Mouse (Mus musculus) splenic B cell, adult 2 months (primary cell): Measurements from ENCODE around the gene Ddost.

Experiments
- DNase-seq: peaks from one replicate; pipeline ENCODE4 v3.0.0-alpha.2; 2011; ENCODE audit warnings: low read depth, low spot score
- H3K27me3 ChIP-seq: 2 replicates; pipeline ENCODE4 v1.6.1; 2012; ENCODE audit warnings: mild to moderate bottlenecking, low read length, moderate library complexity, mixed read lengths; ENCODE audit not compliant: control insufficient read depth, poor library complexity, insufficient read depth, severe bottlenecking
- H3K36me3 ChIP-seq: 2 replicates; pipeline ENCODE4 v1.6.1; 2012; ENCODE audit warnings: mild to moderate bottlenecking, low read length, moderate library complexity, mixed read lengths; ENCODE audit not compliant: control insufficient read depth, poor library complexity, insufficient read depth, severe bottlenecking

Ddost gene

DNA sequence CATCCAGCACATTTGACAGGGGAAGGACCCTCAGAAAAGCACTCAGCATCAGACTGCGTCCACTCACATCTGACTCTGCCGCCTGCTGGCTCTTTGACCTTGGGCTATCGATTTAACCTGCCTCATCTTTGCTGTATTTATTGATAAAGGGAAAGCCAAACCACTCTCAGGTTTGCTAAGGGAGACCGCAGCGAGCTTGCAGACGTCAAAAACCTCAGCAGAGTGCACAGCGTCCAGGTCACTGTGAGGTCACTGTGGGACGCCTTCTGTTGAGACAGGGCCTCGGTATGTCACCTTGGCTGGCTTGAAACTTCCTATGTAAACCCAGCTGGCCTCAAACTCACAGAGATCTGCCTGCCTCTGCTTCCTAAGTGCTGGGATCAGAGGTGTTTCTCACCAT is 32.8 kb downstream of the Ddost start:
- Histone ChIP-seq H3K27me3 (no peaks in the 10 kb centered on the region), H3K36me3 (no peaks in the 10 kb centered on the region)
- no peak for DNase-seq

DNA sequence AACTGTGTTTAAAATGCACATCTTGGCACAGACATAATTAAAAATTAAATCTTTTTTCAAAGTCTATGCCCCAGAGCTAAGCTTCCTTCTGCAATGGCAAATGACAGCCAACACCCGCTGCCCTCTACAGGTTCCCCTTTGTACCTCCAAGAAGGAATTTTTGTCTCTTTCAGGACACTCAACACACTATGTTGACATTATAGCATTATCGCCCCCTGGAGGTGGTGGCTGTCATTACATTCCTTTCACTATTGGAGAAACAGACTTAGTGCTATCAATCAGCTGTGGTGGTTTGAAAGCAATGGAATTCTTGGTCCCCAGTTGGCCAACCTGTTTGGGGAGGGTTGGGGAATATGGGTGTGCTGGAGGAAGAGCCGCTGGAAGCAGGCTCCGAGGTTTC is 35.4 kb downstream of the Ddost start:
- DNase-seq, result peak; percentile 47
- H3K27me3 ChIP-seq, result no peaks in the 10 kb centered on the region
- H3K36me3 ChIP-seq, result no peaks in the 10 kb centered on the region

DNA sequence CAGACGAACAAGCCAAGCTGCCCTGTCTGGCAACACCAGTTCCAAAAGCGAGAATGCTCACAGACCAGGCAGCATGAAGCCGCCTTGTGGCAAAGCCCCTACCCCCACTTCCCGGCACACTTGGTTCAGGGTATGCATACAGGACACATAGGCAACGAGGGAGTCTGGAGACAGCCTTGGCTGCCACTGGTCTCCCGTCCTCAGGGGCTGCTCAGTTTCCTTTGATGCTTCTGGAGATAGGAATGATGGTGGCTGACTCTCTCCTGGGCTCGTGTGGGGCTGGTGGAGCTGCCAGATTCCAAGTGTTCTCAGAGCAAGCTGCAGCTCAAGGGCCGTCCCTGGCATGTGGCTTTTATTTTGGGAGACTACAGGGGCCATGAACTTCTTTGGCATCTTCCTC is 36.9 kb downstream of the Ddost start:
- no peaks in the 10 kb centered on the region for H3K36me3 ChIP-seq
- H3K27me3 ChIP-seq, result no peaks in the 10 kb centered on the region
- DNase-seq, result no peak

DNA sequence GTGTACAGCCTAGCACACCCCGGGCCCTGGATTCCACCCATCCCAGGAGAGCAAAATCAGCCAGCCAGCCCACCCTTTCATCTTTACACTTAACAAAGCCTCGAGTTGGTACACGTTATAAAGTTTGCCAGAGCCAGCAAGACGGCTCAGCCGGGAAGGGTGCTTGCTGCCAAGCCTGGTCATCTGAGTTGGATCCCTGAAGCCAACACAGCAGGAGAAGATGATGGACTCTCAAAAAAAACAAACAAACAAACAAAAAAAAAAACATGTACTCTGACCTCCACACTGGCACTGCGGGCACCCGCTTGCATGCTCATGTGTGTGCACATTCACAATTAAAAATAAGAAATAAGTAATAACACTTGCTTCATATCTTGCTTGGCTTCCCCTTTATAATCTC is 37.5 kb downstream of the Ddost start:
- Histone ChIP-seq H3K36me3 (no peaks in the 10 kb centered on the region), H3K27me3 (no peaks in the 10 kb centered on the region)
- DNase-seq, result no peak

DNA sequence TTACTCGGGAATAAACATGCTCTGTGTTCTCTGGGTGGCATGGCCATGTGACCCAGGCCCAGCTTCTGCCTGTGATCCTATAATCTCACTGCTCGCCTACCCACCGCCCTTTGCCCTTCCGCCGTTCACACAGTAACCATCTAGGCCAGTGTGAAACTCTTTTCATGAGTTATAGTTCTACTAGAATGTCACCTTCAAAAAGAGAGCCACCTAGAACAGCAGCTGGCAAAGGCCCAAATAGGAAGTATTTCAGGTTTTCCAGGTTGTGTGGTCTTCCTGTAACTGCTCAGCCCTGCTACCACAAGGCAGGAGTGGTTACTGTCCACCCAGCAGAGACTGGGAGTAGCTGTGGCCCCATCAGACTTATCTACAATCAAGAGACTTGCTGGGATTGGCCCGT is 38.2 kb downstream of the Ddost start:
- Histone ChIP-seq H3K27me3 (no peaks in the 10 kb centered on the region), H3K36me3 (no peaks in the 10 kb centered on the region)
- no peak for DNase-seq

DNA sequence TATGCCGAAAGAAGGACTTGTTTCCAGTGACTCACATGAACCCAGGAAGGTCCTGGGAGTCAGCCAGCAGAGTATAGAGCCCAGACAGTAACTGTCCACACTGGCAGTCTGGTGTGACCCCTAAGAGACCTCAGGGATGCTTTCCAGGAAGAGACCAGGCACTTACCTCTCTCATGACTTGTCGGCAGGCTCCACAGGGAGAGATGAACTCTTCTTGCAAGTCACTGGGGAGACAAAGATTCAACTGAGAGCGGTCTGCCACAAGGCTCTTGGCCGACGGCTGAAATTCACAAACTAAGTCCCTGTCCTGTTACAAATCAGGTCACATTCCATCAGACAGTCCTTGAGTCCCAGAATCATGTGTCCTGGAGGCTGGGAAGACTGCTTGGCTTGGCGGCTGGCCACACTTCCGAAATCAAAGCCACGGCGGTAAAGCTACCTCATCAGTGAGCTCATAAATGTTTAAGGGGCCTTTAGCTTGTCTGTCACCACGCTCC is 38.9 kb downstream of the Ddost start:
- Histone ChIP-seq H3K36me3 (no peaks in the 10 kb centered on the region), H3K27me3 (no peaks in the 10 kb centered on the region)
- DNase-seq, result no peak

DNA sequence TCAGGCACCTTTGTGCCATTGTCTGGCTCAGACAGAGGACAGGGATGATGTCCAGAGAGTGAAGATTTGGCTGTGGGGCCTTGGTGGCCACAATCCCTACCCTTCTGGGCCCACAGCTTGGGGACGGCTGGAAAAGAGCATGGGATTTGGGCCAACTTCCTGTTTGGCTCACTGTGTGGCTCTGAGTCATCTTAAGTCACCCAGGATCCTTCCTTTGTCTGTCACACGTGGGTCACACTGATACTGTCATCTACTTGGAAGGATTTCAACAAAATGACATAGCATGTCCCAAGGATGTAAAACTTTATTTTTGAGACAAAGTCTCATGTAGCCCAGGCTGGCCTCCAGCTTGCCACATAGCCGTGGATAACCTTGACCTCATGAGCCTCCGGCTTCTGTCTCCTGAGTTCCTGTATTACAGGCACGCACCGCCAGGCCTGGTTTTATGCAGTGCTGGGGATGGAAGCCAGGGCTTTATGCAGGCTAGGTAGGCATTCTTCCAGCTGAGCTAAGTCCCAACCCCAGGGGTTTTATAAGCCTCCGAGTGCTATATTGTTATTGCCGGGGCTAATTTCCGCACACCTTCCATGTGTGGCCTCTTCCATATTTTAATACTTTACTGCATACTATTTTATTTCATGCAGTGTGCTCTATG is 40.5 kb downstream of the Ddost start:
- Histone ChIP-seq H3K27me3 (no peaks in the 10 kb centered on the region), H3K36me3 (no peaks in the 10 kb centered on the region)
- no peak for DNase-seq

DNA sequence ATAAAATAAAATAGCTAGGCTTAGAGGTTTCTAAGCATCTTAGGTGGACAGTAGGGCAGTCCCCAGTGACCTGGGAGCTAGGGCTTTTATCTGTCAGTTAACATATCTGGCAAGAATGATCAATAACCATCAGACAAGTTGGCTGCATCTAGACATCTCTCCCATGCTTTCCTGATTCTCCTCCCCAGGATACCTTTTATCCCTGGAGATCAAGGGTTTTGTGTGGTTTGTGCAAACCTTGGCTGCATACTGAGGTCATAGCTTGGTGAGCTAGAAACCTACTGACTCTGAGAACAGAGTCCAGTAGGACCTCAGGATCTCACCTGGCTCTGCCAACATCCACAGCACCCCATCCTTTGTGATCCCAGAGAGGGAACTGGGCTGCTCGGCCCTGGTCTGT is 42.8 kb downstream of the Ddost start:
- DNase-seq, result no peak
- H3K27me3 ChIP-seq, result no peaks in the 10 kb centered on the region
- H3K36me3 ChIP-seq, result no peaks in the 10 kb centered on the region

DNA sequence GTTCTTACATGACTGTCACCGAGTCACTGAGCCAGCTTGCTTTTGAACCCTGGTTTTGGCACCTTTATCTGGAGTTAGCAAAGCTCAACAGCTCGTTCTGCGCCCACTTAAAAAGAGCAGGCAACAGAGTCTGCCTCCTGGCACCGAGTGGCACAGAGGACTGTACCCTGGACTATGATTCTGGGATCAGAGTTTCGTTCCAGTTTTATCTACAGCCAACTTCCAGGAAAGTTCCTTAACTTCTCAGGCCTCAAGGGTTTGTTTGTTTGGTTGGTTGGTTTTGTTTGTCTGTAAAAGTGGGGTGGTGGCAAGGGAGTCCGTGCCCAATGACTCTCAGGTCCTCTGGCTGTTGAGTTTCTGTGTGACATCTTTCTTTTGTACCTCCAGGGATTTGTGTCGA is 44.2 kb downstream of the Ddost start:
- Histone ChIP-seq H3K36me3 (no peaks in the 10 kb centered on the region), H3K27me3 (no peaks in the 10 kb centered on the region)
- no peak for DNase-seq

DNA sequence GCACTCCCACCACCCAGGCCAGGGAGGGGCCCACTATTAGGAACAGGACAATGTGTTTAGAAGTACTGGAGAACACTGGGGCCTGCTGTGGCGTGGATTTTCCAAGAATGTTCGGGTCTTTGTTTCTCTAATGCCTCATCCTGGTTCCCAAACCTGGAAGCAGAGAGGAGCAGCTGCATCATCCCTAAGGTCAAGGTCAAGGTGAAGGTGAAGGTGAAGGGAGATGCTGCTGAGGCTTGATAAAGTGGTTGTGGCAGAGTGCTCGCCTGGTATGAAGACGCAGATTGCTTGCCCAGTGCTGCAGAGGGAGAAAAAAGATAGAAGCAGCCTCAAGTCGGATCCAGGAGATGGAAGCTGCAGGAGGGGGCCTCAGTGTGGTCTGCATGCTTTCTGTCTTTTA is 47.3 kb downstream of the Ddost start:
- H3K27me3 ChIP-seq, result no peaks in the 10 kb centered on the region
- DNase-seq, result no peak
- H3K36me3 ChIP-seq, result no peaks in the 10 kb centered on the region

DNA sequence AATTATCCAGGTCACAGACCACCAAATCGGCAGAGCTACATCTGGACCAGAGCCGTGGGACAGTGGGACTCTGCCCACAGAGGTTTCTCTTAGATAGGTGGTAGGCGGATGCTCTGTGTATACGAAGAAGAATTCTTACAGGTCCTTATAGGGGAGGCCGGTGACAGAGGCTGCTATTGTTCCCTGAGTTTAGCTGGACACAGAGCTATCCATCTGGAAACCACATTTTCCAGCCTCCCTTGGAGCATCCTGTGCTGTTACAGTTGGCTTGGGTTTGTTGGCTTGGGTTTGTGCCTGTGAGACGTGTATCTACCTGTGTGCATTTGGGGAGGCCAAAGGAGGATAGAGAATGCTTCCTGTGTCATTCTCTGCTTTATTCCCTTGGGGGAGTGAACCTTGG is 48.2 kb downstream of the Ddost start:
- H3K36me3 ChIP-seq, result no peaks in the 10 kb centered on the region
- H3K27me3 ChIP-seq, result no peaks in the 10 kb centered on the region
- DNase-seq, result no peak

DNA sequence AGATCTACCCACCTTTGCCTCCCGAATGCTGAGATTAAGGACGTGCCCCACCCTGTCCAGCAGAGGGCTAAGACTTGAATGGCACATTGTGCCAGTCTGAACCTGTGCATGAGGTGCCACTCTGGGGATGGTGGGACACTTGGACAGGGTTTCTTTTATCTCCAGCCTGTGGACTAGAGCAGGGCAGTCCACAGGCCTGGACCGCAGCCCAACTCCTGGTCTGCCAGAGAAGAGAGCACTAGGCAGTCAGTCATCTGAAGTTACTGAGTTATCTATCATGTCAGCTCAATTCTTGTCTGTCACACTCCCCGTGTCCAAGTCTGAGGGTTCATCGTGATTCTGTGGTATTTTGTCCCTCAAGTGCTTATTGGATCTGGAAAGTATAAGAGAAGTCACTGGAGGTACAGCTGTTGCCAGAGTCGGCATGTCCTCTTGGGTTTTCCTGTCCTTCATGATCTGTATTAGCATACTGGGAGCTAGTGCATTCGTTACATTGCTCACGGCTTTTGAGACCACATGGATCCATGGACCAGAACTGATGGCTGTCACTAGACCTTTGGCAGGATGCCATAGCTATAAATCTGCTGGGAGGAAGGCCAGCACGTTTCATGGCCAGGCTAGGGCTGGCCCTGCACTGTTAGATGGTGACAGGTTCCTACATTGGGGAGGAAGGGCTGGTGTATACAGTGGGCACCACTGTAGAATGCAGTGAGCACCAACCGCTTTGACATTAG is 49.1 kb downstream of the Ddost start:
- H3K36me3 ChIP-seq, result no peaks in the 10 kb centered on the region
- no peak for DNase-seq
- H3K27me3 ChIP-seq, result no peaks in the 10 kb centered on the region

DNA sequence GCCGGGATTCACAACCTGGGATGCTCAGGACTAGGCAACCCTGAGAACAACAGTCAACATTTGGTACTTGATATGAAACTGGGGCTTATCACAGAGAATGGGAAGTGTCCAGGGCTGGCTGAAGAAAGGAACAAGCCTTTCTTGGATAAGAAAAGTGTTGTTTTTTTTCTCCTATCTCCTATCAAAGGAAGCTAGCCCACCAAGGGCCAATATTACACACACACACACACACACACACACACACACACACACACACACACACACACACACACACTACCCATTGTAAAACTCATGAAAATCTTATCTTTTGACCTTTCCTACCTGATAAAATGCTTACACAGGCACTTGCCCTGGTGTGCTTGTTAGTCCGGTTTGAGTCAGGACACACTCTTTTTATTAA is 51.0 kb downstream of the Ddost start:
- no peak for DNase-seq
- no peaks in the 10 kb centered on the region for H3K27me3 ChIP-seq
- no peaks in the 10 kb centered on the region for H3K36me3 ChIP-seq

DNA sequence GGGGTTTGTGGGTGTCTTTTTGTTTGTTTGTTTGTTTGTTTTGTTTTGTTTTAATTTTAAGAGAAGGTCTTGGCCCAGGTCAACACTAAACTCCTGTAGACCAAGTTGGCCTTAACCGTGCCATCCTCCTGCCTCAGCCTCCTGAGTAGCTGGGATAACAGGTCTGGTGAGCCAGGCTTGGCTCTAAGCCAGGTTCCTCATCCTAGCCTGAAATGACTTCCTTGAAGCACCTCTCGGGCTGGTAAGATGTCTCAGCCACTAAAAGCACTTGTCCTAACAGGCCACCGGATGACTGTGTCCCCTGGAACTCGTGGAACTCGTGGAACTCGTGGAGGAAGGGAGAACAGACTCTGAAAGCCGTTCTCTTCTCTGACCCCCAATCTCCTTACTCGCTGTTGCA is 51.6 kb downstream of the Ddost start:
- DNase-seq, result no peak
- Histone ChIP-seq H3K27me3 (no peaks in the 10 kb centered on the region), H3K36me3 (no peaks in the 10 kb centered on the region)

DNA sequence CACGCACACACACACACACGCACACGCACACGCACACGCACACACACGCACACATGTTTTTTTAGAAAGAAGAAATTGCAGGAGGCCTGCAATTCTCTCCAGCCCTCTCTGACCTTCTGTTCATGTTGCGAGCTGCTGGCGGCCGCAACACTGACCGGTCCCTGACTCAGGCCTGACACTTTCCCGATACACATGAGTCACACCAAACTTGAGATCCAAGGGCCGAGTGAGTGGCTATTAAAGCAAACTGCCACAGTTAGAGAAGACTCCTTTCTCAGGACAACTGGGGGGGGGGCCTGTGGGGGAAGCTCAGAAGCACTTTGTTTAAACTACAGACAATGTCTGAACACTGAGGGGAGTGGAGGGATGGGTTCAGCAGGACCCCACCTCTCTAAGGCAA is 52.0 kb downstream of the Ddost start:
- Histone ChIP-seq H3K27me3 (no peaks in the 10 kb centered on the region), H3K36me3 (no peaks in the 10 kb centered on the region)
- no peak for DNase-seq

DNA sequence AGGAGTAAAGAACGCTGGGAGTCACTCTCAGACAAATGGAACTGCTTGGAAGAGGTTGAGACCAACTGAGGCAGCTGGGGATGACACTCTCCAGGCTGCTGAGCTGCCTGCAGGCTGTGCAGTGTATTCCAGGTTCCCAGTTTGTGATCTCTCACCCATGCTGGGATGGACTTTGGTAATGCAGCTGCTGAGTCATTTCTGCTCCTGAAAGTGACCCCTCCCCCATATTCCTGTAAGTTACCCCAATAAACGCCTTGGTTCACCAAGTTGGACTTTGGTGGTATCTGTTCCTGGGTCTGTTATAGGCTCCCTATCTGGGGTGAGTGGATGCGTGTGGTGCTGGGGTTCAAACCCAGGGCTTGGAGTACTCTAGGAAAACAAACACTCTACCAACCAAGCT is 53.6 kb downstream of the Ddost start:
- Histone ChIP-seq H3K36me3 (no peaks in the 10 kb centered on the region), H3K27me3 (no peaks in the 10 kb centered on the region)
- no peak for DNase-seq
